In the genomic region with DNA sequence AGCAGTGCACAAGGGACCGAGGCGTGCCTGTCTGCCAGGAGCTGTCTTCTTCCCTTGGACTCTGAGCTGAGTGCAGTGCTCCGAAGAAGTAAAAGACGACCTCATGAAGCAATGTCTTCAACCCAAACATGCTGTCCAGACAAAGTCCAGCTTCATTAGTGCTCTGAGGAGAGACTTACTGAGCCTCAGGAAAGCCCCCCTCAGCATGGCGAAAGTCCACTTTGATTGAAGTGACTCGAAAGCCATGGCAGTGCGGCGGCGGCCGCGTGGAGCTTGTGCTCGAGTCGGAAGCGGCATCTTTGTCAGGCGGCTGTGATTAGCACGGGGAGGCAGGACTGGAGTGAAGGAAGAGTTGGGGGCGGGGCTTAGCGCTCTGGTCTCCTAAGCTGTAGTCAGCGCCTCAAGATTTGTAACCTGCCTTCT, we compare ENCODE assay signal across 8 mouse cellular contexts.
A peak's percentile ranks its signal among the peaks of the same experiment; 100 is the strongest.
DNase-seq lines count a peak whose midpoint lies in the region; ATAC-seq and TF ChIP-seq lines count a peak whose summit lies in the region.

No protein-coding gene starts in this region.

- H3K27me3 ChIP-seq in heart, embryonic 13.5 days (replicated peaks) = no peaks in the 10 kb centered on the region
- H3K27me3 ChIP-seq in kidney, embryonic 16.5 days (ENCODE audit: insufficient read depth, low read length) = no peaks in the 10 kb centered on the region
- H3K27me3 ChIP-seq in lung, postnatal 0 days (replicated peaks; ENCODE audit: insufficient read depth, low read length) = no peaks in the 10 kb centered on the region

- no peaks in the 10 kb centered on the region for H3K36me3 ChIP-seq in heart, embryonic 13.5 days
- H3K36me3 ChIP-seq in kidney, embryonic 16.5 days (ENCODE audit: insufficient read depth, low read length) = no peaks in the 10 kb centered on the region
- no peaks in the 10 kb centered on the region for H3K36me3 ChIP-seq in lung, postnatal 0 days (ENCODE audit: insufficient read depth, low read length)

- no peak overlapping the region for H3K27ac ChIP-seq in heart, embryonic 13.5 days (replicated peaks)
- H3K27ac ChIP-seq in kidney, embryonic 16.5 days (ENCODE audit: low read length) = peak overlapping the region; percentile 27; the same call in 1 of the 2 replicates
- no peak overlapping the region for H3K27ac ChIP-seq in lung, postnatal 0 days (ENCODE audit: low read length)

- peak overlapping the region; percentile 42 for H3K4me3 ChIP-seq in heart, embryonic 13.5 days
- H3K4me3 ChIP-seq in kidney, embryonic 16.5 days (ENCODE audit: low read length) = peak overlapping the region; percentile 44
- H3K4me3 ChIP-seq in lung, postnatal 0 days (ENCODE audit: low read depth, low read length) = peak overlapping the region; percentile 24

- no peak for TF ChIP-seq EP300 in lung, postnatal 0 days (IDR thresholded peaks at IDR 0.05)

- DNase-seq in ovary, postnatal 36 days (ENCODE audit: low spot score) = peak; percentile 63
- DNase-seq in ovary, postnatal 14 days (ENCODE audit: low spot score) = no peak
- DNase-seq in embryo, embryonic 10 days (ENCODE audit: low spot score) = peak; percentile 91
- peak; percentile 85 for DNase-seq in lung, postnatal 0 days (ENCODE audit: low spot score)
- peak; percentile 82 for DNase-seq in retina, embryonic 14.5 days (ENCODE audit: low spot score)
- DNase-seq in natural killer cell, adult 2 months (ENCODE audit: low spot score in 2 of 2) = no peak

- peak overlapping the region; percentile 73 for H3K9ac ChIP-seq in heart, embryonic 13.5 days
- peak overlapping the region; percentile 71 for H3K9ac ChIP-seq in kidney, embryonic 16.5 days (replicated peaks; ENCODE audit: low read length)
- no peak overlapping the region; the same call in 1 of the 2 replicates for H3K9ac ChIP-seq in lung, postnatal 0 days (replicated peaks; ENCODE audit: low read depth)

- 3% methylated on average over 19 of the region's 19 CpGs for WGBS in heart, embryonic 13.5 days
- WGBS in kidney, embryonic 16.5 days = 4% methylated on average over 19 of the region's 19 CpGs
- WGBS in lung, postnatal 0 days = 5% methylated on average over 19 of the region's 19 CpGs

- TF ChIP-seq CTCF in lung, postnatal 0 days (IDR thresholded peaks at IDR 0.05) = no peak

- H3K4me1 ChIP-seq in heart, embryonic 13.5 days = peaks cover 30% of the 10 kb centered on the region
- H3K4me1 ChIP-seq in kidney, embryonic 16.5 days (ENCODE audit: insufficient read depth, low read length) = peaks cover 18% of the 10 kb centered on the region
- H3K4me1 ChIP-seq in lung, postnatal 0 days (ENCODE audit: insufficient read depth, low read depth, low read length) = peaks cover 6% of the 10 kb centered on the region; the same call in 1 of the 2 replicates

- no peak for ATAC-seq in heart, embryonic 13.5 days (ENCODE audit: extremely low read depth, insufficient number of reproducible peaks, low FRiP score, low TSS enrichment)
- peak; percentile 70 for ATAC-seq in kidney, embryonic 16.5 days (ENCODE audit: low FRiP score, low TSS enrichment)
- 0 out of 2 replicates have a peak, but pooled peaks have one; percentile 30 for ATAC-seq in lung, postnatal 0 days

- H3K4me2 ChIP-seq in heart, embryonic 13.5 days = peak overlapping the region; percentile 72
- peak overlapping the region; percentile 63 for H3K4me2 ChIP-seq in kidney, embryonic 16.5 days (replicated peaks; ENCODE audit: low read depth, low read length)
- H3K4me2 ChIP-seq in lung, postnatal 0 days (replicated peaks; ENCODE audit: low read depth, low read length) = peak overlapping the region; percentile 56

- H3K9me3 ChIP-seq in heart, embryonic 13.5 days = no peaks in the 10 kb centered on the region
- no peaks in the 10 kb centered on the region for H3K9me3 ChIP-seq in kidney, embryonic 16.5 days (ENCODE audit: low read length)
- H3K9me3 ChIP-seq in lung, postnatal 0 days (ENCODE audit: low read length) = no peaks in the 10 kb centered on the region

Comparison
In these comparisons a context has a peak if more than half of its experiments do, and no peak if none do; other contexts are left out.
1. DNase-seq: peak in ovary, postnatal 36 days (single experiment), embryo, embryonic 10 days (single experiment), lung, postnatal 0 days (single experiment) and retina, embryonic 14.5 days (single experiment); none in ovary, postnatal 14 days (single experiment) and natural killer cell, adult 2 months (0 of 2).
2. Peak in every context shown above with its lines, with median percentiles within 50 percentile points of each other: H3K4me2 ChIP-seq and H3K4me3 ChIP-seq.